Mouse (Mus musculus): ENCODE data around the gene Mrpl32.
A peak's percentile ranks its signal among the peaks of the same experiment; 100 is the strongest.

Mrpl32 gene

GRCm38 (mm10) chr13:14612926-14613529 is at the start of gene Mrpl32, which contains the start of gene Psma2:
Gene Mrpl32 (minus strand): TSS chr13:14613165.
Gene Psma2 (plus strand): TSS chr13:14613240.
- peak; percentile 99 for DNase-seq (ENCODE audit: low read depth, low spot score)

GRCm38 (mm10) chr13:14649301-14649700 is 36.3 kb upstream of the Mrpl32 start:
- DNase-seq (ENCODE audit: low read depth, low spot score), result no peak

- DNase-seq (ENCODE audit: low read depth, low spot score), result no peak
These were observed 27.0 kb upstream of the Mrpl32 start for GRCm38 (mm10) chr13:14639998-14640397.

GRCm38 (mm10) chr13:14629726-14630641 is 17.0 kb upstream of the Mrpl32 start, which contains the start of gene AW209491:
Gene AW209491 (plus strand): TSS chr13:14630154.
- peak; percentile 52 for DNase-seq (ENCODE audit: low read depth, low spot score)

- peak; percentile 65 for DNase-seq (ENCODE audit: low read depth, low spot score)
These were observed 5.8 kb upstream of the Mrpl32 start for GRCm38 (mm10) chr13:14618724-14619123.

GRCm38 (mm10) chr13:14613553-14613952 is 588 bp upstream of the Mrpl32 start:
- DNase-seq (ENCODE audit: low read depth, low spot score), result no peak

GRCm38 (mm10) chr13:14612463-14612862 is 502 bp downstream of the Mrpl32 start:
- no peak for DNase-seq (ENCODE audit: low read depth, low spot score)

GRCm38 (mm10) chr13:14607616-14608015 is 5.3 kb downstream of the Mrpl32 start:
- DNase-seq (ENCODE audit: low read depth, low spot score), result no peak

- DNase-seq (ENCODE audit: low read depth, low spot score), result no peak
These were observed 10.2 kb downstream of the Mrpl32 start for GRCm38 (mm10) chr13:14602744-14603143.

- no peak for DNase-seq (ENCODE audit: low read depth, low spot score)
These were observed 32.6 kb downstream of the Mrpl32 start for GRCm38 (mm10) chr13:14580392-14580791.

- DNase-seq (ENCODE audit: low read depth, low spot score), result no peak
These were observed 38.8 kb downstream of the Mrpl32 start for GRCm38 (mm10) chr13:14574128-14574527.

- DNase-seq (ENCODE audit: low read depth, low spot score), result no peak
These were observed 51.6 kb downstream of the Mrpl32 start for GRCm38 (mm10) chr13:14561336-14561735.

All from c-Kit-negative CD71-positive TER-119-positive erythroid progenitor cells, embryonic 14.5 days (primary cell).